Comparison of ENCODE assay signal across 8 mouse cellular contexts in the genomic region with DNA sequence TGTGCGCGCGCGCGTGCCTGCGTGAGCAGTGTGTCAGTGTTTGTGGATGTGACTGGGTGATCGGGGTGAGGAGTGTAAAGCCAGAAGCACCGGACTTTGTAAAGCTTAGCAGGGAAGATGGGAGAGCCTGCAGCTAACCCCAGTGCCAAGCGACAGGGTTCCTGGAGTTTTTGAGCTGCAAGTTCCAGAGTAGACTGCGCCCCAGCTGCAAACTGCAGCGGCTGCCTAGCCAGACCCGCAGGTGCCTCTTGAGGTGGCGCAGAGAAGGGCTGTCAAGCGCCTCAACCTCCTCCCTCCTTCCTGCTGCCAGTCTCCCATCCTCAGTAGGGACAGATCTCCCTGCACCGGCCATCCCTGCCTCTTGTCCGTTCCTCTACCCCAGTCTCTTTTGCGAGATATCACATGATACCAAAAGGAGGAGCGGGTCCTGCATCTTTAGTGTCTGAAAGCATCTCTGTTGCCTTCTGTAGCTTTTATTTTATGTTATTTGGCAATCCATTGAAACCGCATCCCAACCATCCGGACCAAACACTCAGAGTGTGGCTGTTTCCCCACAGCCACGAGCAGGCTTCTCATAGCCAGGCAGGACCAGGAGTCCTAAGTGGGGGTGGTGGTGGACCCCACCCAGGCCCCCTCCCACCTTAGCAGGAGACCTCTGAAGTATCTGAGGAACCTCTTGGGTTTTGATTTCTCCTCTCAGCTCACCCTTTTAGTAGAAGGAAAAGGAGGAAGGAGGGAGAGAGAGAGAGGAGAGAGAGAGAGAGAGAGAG. TPM values are rescaled to one million over a fixed set of nuclear protein-coding genes. Genes with fewer than 3 reads are reported as not detected.
A peak's percentile ranks its signal among the peaks of the same experiment; 100 is the strongest.
DNase-seq lines count a peak whose midpoint lies in the region; ATAC-seq lines count a peak whose summit lies in the region.
"Had no signal": no experiment of that assay in that cellular context is flagged by ENCODE, and none has a peak within 500 bp of the region (broad histone marks: within the 10 kb centered on the region; RNA-seq: fewer than 3 reads in every experiment).

No protein-coding gene starts in this region.

- H3K9ac ChIP-seq in forebrain, embryonic 15.5 days (replicated peaks), result no peak overlapping the region; the same call in 1 of the 2 replicates
- H3K9ac ChIP-seq in limb, embryonic 13.5 days, result peak overlapping the region; percentile 50; the same call in 1 of the 2 replicates
- H3K9ac ChIP-seq: liver, embryonic 14.5 days had no signal

- peaks cover 22% of the 10 kb centered on the region for H3K4me1 ChIP-seq in megakaryocyte, embryonic 14.5 days
- peaks cover 27% of the 10 kb centered on the region for H3K4me1 ChIP-seq in forebrain, embryonic 15.5 days
- peaks cover 26% of the 10 kb centered on the region for H3K4me1 ChIP-seq in limb, embryonic 13.5 days

- H3K4me2 ChIP-seq in forebrain, embryonic 15.5 days (replicated peaks), result peak overlapping the region; percentile 93
- peak overlapping the region; percentile 97 for H3K4me2 ChIP-seq in limb, embryonic 13.5 days (replicated peaks)

- H3K9me3 ChIP-seq in megakaryocyte, embryonic 14.5 days, result no peaks in the 10 kb centered on the region
- H3K9me3 ChIP-seq in forebrain, embryonic 15.5 days, result no peaks in the 10 kb centered on the region
- no peaks in the 10 kb centered on the region for H3K9me3 ChIP-seq in limb, embryonic 13.5 days

- DNase-seq in cerebellum, postnatal 10 days, result peak; percentile 47 to 62

- WGBS in forebrain, embryonic 15.5 days, result 2% methylated on average over 21 of the region's 21 CpGs
- 3% methylated on average over 21 of the region's 21 CpGs for WGBS in limb, embryonic 13.5 days

- peaks cover 67% of the 10 kb centered on the region for H3K27me3 ChIP-seq in megakaryocyte, embryonic 14.5 days (replicated peaks)
- H3K27me3 ChIP-seq in forebrain, embryonic 15.5 days, result peaks cover 19% of the 10 kb centered on the region
- peaks cover 72% of the 10 kb centered on the region for H3K27me3 ChIP-seq in limb, embryonic 13.5 days

- no peak for ATAC-seq in megakaryocyte, adult 5-6 weeks (ENCODE audit: poor library complexity, severe bottlenecking)
- ATAC-seq in forebrain, embryonic 15.5 days (replicated peaks), result no peak
- ATAC-seq in limb, embryonic 13.5 days (ENCODE audit: low FRiP score, low read depth), result no peak
- ATAC-seq in erythroid progenitor cell, adult 5-6 weeks (replicated peaks; ENCODE audit: low FRiP score, poor library complexity, severe bottlenecking), result no peak
- no peak for ATAC-seq in CD4-positive, CD25-positive, alpha-beta regulatory T cell, adult 4 months

- H3K4me3 ChIP-seq in megakaryocyte, embryonic 14.5 days (replicated peaks), result peak overlapping the region; percentile 44
- peak overlapping the region; percentile 60 for H3K4me3 ChIP-seq in forebrain, embryonic 15.5 days
- H3K4me3 ChIP-seq in limb, embryonic 13.5 days, result peak overlapping the region; percentile 53

- H3K36me3 ChIP-seq in megakaryocyte, embryonic 14.5 days (replicated peaks; ENCODE audit: low read length), result no peaks in the 10 kb centered on the region
- H3K36me3 ChIP-seq in forebrain, embryonic 15.5 days, result no peaks in the 10 kb centered on the region
- no peaks in the 10 kb centered on the region for H3K36me3 ChIP-seq in limb, embryonic 13.5 days

- H3K27ac ChIP-seq in forebrain, embryonic 15.5 days (replicated peaks), result no peak overlapping the region
- no peak overlapping the region for H3K27ac ChIP-seq in limb, embryonic 13.5 days
- H3K27ac ChIP-seq: liver, embryonic 14.5 days had no signal

RNA-seq across cellular contexts. Expression of a gene that starts 1.0 kb away (rescaled TPM):
- polyA plus RNA-seq in megakaryocyte, embryonic 14.5 days (2012; ENCODE audit: insufficient read depth, low replicate concordance), result 3.9 and 11.5 TPM in 2 replicates
- 0.27 TPM in 1 of 2 replicates, not detected in the other for total RNA-seq in megakaryocyte, adult 5-6 weeks (2015)
- 0.04 and 0.07 TPM in 2 replicates for total RNA-seq in megakaryocyte, adult 5-6 weeks (2017)
- polyA plus RNA-seq in forebrain, embryonic 15.5 days (2015; fragmentation: Nextera tagmentation; extraction: Ambion mirVana), result 21.5 and 21.9 TPM in 2 replicates
- polyA plus RNA-seq in limb, embryonic 13.5 days (2015; fragmentation: Nextera tagmentation; extraction: Ambion mirVana), result 2.4 TPM in 2 replicates
- not detected in 2 replicates for total RNA-seq in erythroid progenitor cell, adult 5-6 weeks (2015; ENCODE audit: low replicate concordance)
- total RNA-seq in erythroid progenitor cell, adult 5-6 weeks (2017; ENCODE audit: low replicate concordance), result 1.5 TPM in 1 of 2 replicates, not detected in the other
- 1 to 10 TPM in 1 of 2 experiments, not detected in 1; 1.1 TPM for polyA plus RNA-seq in CD4-positive, CD25-positive, alpha-beta regulatory T cell, adult 4 months (2017; shearing (Covaris generic))

RNA-seq across cellular contexts. Expression of a gene that starts 40.6 kb away (rescaled TPM):
- polyA plus RNA-seq in megakaryocyte, embryonic 14.5 days (2012; ENCODE audit: insufficient read depth, low replicate concordance), result not detected in 2 replicates
- 0.13 and 0.25 TPM in 2 replicates for total RNA-seq in megakaryocyte, adult 5-6 weeks (2015)
- total RNA-seq in megakaryocyte, adult 5-6 weeks (2017), result not detected in 2 replicates
- polyA plus RNA-seq in forebrain, embryonic 15.5 days (2015; fragmentation: Nextera tagmentation; extraction: Ambion mirVana), result not detected in 2 replicates
- not detected in 2 replicates for polyA plus RNA-seq in limb, embryonic 13.5 days (2015; fragmentation: Nextera tagmentation; extraction: Ambion mirVana)
- not detected in 2 replicates for total RNA-seq in erythroid progenitor cell, adult 5-6 weeks (2015; ENCODE audit: low replicate concordance)
- total RNA-seq in erythroid progenitor cell, adult 5-6 weeks (2017; ENCODE audit: low replicate concordance), result not detected in 2 replicates
- 1 to 10 TPM in 1 of 2 experiments, not detected in 1; 3.6 TPM for polyA plus RNA-seq in CD4-positive, CD25-positive, alpha-beta regulatory T cell, adult 4 months (2017; shearing (Covaris generic))
- polyA plus RNA-seq: liver, embryonic 14.5 days had no signal
